Mouse (Mus musculus): ENCODE results near the gene Kcnn4. TPM values are rescaled to one million over a fixed set of nuclear protein-coding genes. Genes with fewer than 3 reads are reported as not detected.
A peak's percentile ranks its signal among the peaks of the same experiment; 100 is the strongest.

Gene Kcnn4
- polyA plus RNA-seq, 1 experiment = 82.2 TPM

GRCm38 (mm10) chr7:24390512-24390911 is 20.4 kb downstream of the Kcnn4 start:
- no peak for TF ChIP-seq MAX (IDR thresholded peaks at IDR 0.05)
- no peak for TF ChIP-seq FOSL1 (IDR thresholded peaks at IDR 0.05; ENCODE audit: insufficient read depth, low read length, poor library complexity, severe bottlenecking)
- no peak for TF ChIP-seq MYOG (IDR thresholded peaks at IDR 0.05; ENCODE audit: control insufficient read depth, extremely low read depth, insufficient read length)
- TF ChIP-seq CTCF (IDR thresholded peaks at IDR 0.05; ENCODE audit: control insufficient read depth, insufficient read depth, insufficient read length) = no peak
- TF ChIP-seq CEBPB (IDR thresholded peaks at IDR 0.05; ENCODE audit: low read depth) = no peak
- no peak for TF ChIP-seq MYOD1 (IDR thresholded peaks at IDR 0.05; ENCODE audit: control insufficient read depth, insufficient read length, low read depth)
- TF ChIP-seq USF1 (IDR thresholded peaks at IDR 0.05; ENCODE audit: low read depth) = no peak
- Histone ChIP-seq H3K79me2 (ENCODE audit: control insufficient read depth, insufficient read depth) (peaks cover 23% of the 10 kb centered on the region), H3K27me3 (ENCODE audit: control insufficient read depth, insufficient read depth, insufficient read length) (no peaks in the 10 kb centered on the region), H3ac (ENCODE audit: control insufficient read depth, insufficient read length, low read depth) (peak overlapping the region; percentile 9), H3K79me3 (ENCODE audit: low read depth) (peaks cover 6% of the 10 kb centered on the region), H3K4me3 (ENCODE audit: insufficient read depth, poor library complexity, severe bottlenecking) (no peak overlapping the region), H3K36me3 (ENCODE audit: control insufficient read depth, insufficient read depth) (peaks cover 8% of the 10 kb centered on the region)

GRCm38 (mm10) chr7:24391077-24391476 is 21.0 kb downstream of the Kcnn4 start:
- Histone ChIP-seq H3K4me3 (ENCODE audit: insufficient read depth, poor library complexity, severe bottlenecking) (no peak overlapping the region), H3K27me3 (ENCODE audit: control insufficient read depth, insufficient read depth, insufficient read length) (no peaks in the 10 kb centered on the region), H3K36me3 (ENCODE audit: control insufficient read depth, insufficient read depth) (peaks cover 2% of the 10 kb centered on the region), H3ac (ENCODE audit: control insufficient read depth, insufficient read length, low read depth) (no peak overlapping the region), H3K79me2 (ENCODE audit: control insufficient read depth, insufficient read depth) (peaks cover 23% of the 10 kb centered on the region), H3K79me3 (ENCODE audit: low read depth) (peaks cover 6% of the 10 kb centered on the region)
- TF ChIP-seq MAX (IDR thresholded peaks at IDR 0.05) (no peak), CEBPB (IDR thresholded peaks at IDR 0.05; ENCODE audit: low read depth) (no peak), USF1 (IDR thresholded peaks at IDR 0.05; ENCODE audit: low read depth) (no peak), MYOD1 (IDR thresholded peaks at IDR 0.05; ENCODE audit: control insufficient read depth, insufficient read length, low read depth) (no peak), MYOG (IDR thresholded peaks at IDR 0.05; ENCODE audit: control insufficient read depth, extremely low read depth, insufficient read length) (no peak), CTCF (IDR thresholded peaks at IDR 0.05; ENCODE audit: control insufficient read depth, insufficient read depth, insufficient read length) (no peak), FOSL1 (IDR thresholded peaks at IDR 0.05; ENCODE audit: insufficient read depth, low read length, poor library complexity, severe bottlenecking) (no peak)

GRCm38 (mm10) chr7:24391687-24392086 is 21.6 kb downstream of the Kcnn4 start:
- peaks cover 23% of the 10 kb centered on the region for H3K79me2 ChIP-seq (ENCODE audit: control insufficient read depth, insufficient read depth)
- no peak for TF ChIP-seq FOSL1 (IDR thresholded peaks at IDR 0.05; ENCODE audit: insufficient read depth, low read length, poor library complexity, severe bottlenecking)
- H3K36me3 ChIP-seq (ENCODE audit: control insufficient read depth, insufficient read depth) = no peaks in the 10 kb centered on the region
- H3K4me3 ChIP-seq (ENCODE audit: insufficient read depth, poor library complexity, severe bottlenecking) = no peak overlapping the region
- H3K27me3 ChIP-seq (ENCODE audit: control insufficient read depth, insufficient read depth, insufficient read length) = no peaks in the 10 kb centered on the region
- peaks cover 6% of the 10 kb centered on the region for H3K79me3 ChIP-seq (ENCODE audit: low read depth)
- no peak overlapping the region for H3ac ChIP-seq (ENCODE audit: control insufficient read depth, insufficient read length, low read depth)

GRCm38 (mm10) chr7:24394054-24394453 is 24.0 kb downstream of the Kcnn4 start:
- H3K36me3 ChIP-seq (ENCODE audit: control insufficient read depth, insufficient read depth) = no peaks in the 10 kb centered on the region
- H3K79me2 ChIP-seq (ENCODE audit: control insufficient read depth, insufficient read depth) = peaks cover 27% of the 10 kb centered on the region
- no peaks in the 10 kb centered on the region for H3K27me3 ChIP-seq (ENCODE audit: control insufficient read depth, insufficient read depth, insufficient read length)
- H3ac ChIP-seq (ENCODE audit: control insufficient read depth, insufficient read length, low read depth) = no peak overlapping the region
- H3K4me3 ChIP-seq (ENCODE audit: insufficient read depth, poor library complexity, severe bottlenecking) = no peak overlapping the region
- H3K79me3 ChIP-seq (ENCODE audit: low read depth) = peaks cover 6% of the 10 kb centered on the region
- TF ChIP-seq MAX (IDR thresholded peaks at IDR 0.05) = no peak
- no peak for TF ChIP-seq FOSL1 (IDR thresholded peaks at IDR 0.05; ENCODE audit: insufficient read depth, low read length, poor library complexity, severe bottlenecking)
- no peak for TF ChIP-seq CEBPB (IDR thresholded peaks at IDR 0.05; ENCODE audit: low read depth)
- no peak for TF ChIP-seq CTCF (IDR thresholded peaks at IDR 0.05; ENCODE audit: control insufficient read depth, insufficient read depth, insufficient read length)
- TF ChIP-seq MYOD1 (IDR thresholded peaks at IDR 0.05; ENCODE audit: control insufficient read depth, insufficient read length, low read depth) = no peak

GRCm38 (mm10) chr7:24394475-24395161 is 24.6 kb downstream of the Kcnn4 start:
- Histone ChIP-seq H3ac (ENCODE audit: control insufficient read depth, insufficient read length, low read depth) (peak overlapping the region; percentile 36), H3K27me3 (ENCODE audit: control insufficient read depth, insufficient read depth, insufficient read length) (no peaks in the 10 kb centered on the region), H3K4me3 (ENCODE audit: insufficient read depth, poor library complexity, severe bottlenecking) (no peak overlapping the region), H3K36me3 (ENCODE audit: control insufficient read depth, insufficient read depth) (no peaks in the 10 kb centered on the region), H3K79me2 (ENCODE audit: control insufficient read depth, insufficient read depth) (peaks cover 29% of the 10 kb centered on the region), H3K79me3 (ENCODE audit: low read depth) (peaks cover 6% of the 10 kb centered on the region)
- TF ChIP-seq FOSL1 (IDR thresholded peaks at IDR 0.05; ENCODE audit: insufficient read depth, low read length, poor library complexity, severe bottlenecking) (no peak), MYOG (IDR thresholded peaks at IDR 0.05; ENCODE audit: control insufficient read depth, extremely low read depth, insufficient read length) (no peak), CTCF (IDR thresholded peaks at IDR 0.05; ENCODE audit: control insufficient read depth, insufficient read depth, insufficient read length) (no peak), USF1 (IDR thresholded peaks at IDR 0.05; ENCODE audit: low read depth) (peak; percentile 64), CEBPB (IDR thresholded peaks at IDR 0.05; ENCODE audit: low read depth) (no peak), MYOD1 (IDR thresholded peaks at IDR 0.05; ENCODE audit: control insufficient read depth, insufficient read length, low read depth) (peak; percentile 55)

- no peak overlapping the region for H3K4me3 ChIP-seq (ENCODE audit: insufficient read depth, poor library complexity, severe bottlenecking)
- no peak for TF ChIP-seq MYOD1 (IDR thresholded peaks at IDR 0.05; ENCODE audit: control insufficient read depth, insufficient read length, low read depth)
- no peak for TF ChIP-seq MAX (IDR thresholded peaks at IDR 0.05)
- no peak for TF ChIP-seq USF1 (IDR thresholded peaks at IDR 0.05; ENCODE audit: low read depth)
- TF ChIP-seq MYOG (IDR thresholded peaks at IDR 0.05; ENCODE audit: control insufficient read depth, extremely low read depth, insufficient read length) = no peak
- TF ChIP-seq CTCF (IDR thresholded peaks at IDR 0.05; ENCODE audit: control insufficient read depth, insufficient read depth, insufficient read length) = no peak
- TF ChIP-seq FOSL1 (IDR thresholded peaks at IDR 0.05; ENCODE audit: insufficient read depth, low read length, poor library complexity, severe bottlenecking) = no peak
- TF ChIP-seq CEBPB (IDR thresholded peaks at IDR 0.05; ENCODE audit: low read depth) = no peak
- peaks cover 44% of the 10 kb centered on the region for H3K79me2 ChIP-seq (ENCODE audit: control insufficient read depth, insufficient read depth)
- peaks cover 10% of the 10 kb centered on the region for H3K79me3 ChIP-seq (ENCODE audit: low read depth)
- no peaks in the 10 kb centered on the region for H3K27me3 ChIP-seq (ENCODE audit: control insufficient read depth, insufficient read depth, insufficient read length)
- H3ac ChIP-seq (ENCODE audit: control insufficient read depth, insufficient read length, low read depth) = no peak overlapping the region
- H3K36me3 ChIP-seq (ENCODE audit: control insufficient read depth, insufficient read depth) = no peaks in the 10 kb centered on the region
Observed at GRCm38 (mm10) chr7:24396832-24397231, 26.8 kb downstream of the Kcnn4 start.

Measured in C2C12 (cell line).